Mouse (Mus musculus) hindbrain, embryonic 15.5 days (tissue): ENCODE measurements around the gene Psmc3. TPM values are rescaled to one million over a fixed set of nuclear protein-coding genes. Genes with fewer than 3 reads are reported as not detected.
"Not testable (repeated sequence)": the region's sequence is repeated elsewhere in the genome, so short reads cannot be mapped to it uniquely, and the experiment has no call there.

ENCODE experiments used
- ATAC-seq: fragments of 200-750 bp; cut with Nextera tagmentation; 2 replicates; pipeline ENCODE4 v1.8.0; 2017; ENCODE audit warnings: low read depth, moderate number of reproducible peaks, moderate TSS enrichment; ENCODE audit not compliant: low FRiP score
- H3K27ac ChIP-seq: fragments of 300-500 bp; sonication (generic); replicated peaks from 2 replicates; pipeline ENCODE4 v1.5.1; 2015; ENCODE audit warnings: mild to moderate bottlenecking, inconsistent platforms
- H3K27me3 ChIP-seq: fragments of 300-500 bp; sonication (generic); 2 replicates; pipeline ENCODE4 v1.6.1; 2015; ENCODE audit warnings: control low read depth, inconsistent platforms
- H3K36me3 ChIP-seq: fragments of 300-500 bp; sonication (generic); 2 replicates; pipeline ENCODE4 v1.6.1; 2015; ENCODE audit warnings: control low read depth, inconsistent platforms
- H3K4me1 ChIP-seq: fragments of 300-500 bp; sonication (generic); replicated peaks from 2 replicates; pipeline ENCODE4 v1.6.1; 2015; ENCODE audit warnings: control low read depth, inconsistent platforms
- H3K4me2 ChIP-seq: fragments of 300-500 bp; sonication (generic); 2 replicates; pipeline ENCODE4 v1.6.1; 2015; ENCODE audit warnings: moderate library complexity, mild to moderate bottlenecking, inconsistent platforms
- H3K4me3 ChIP-seq: fragments of 300-500 bp; sonication (generic); 2 replicates; pipeline ENCODE4 v1.5.1; 2015; ENCODE audit warnings: mild to moderate bottlenecking, inconsistent platforms
- H3K9ac ChIP-seq: fragments of 300-500 bp; sonication (generic); 2 replicates; pipeline ENCODE4 v1.6.1; 2015; ENCODE audit warnings: inconsistent platforms
- H3K9me3 ChIP-seq: fragments of 300-500 bp; sonication (generic); 2 replicates; pipeline ENCODE4 v1.6.1; 2016; ENCODE audit warnings: control low read depth, inconsistent platforms
- WGBS: fragments of 180-500 bp; shearing (Covaris S2); methylation state at CpG from one replicate; pipeline ENCODE4 v1.1.7; 2015; 5-methylcytosine and 5-hydroxymethylcytosine counted together
- polyA plus RNA-seq: library from polyadenylated mRNA; unstranded; fragments of >200 nt; fragmentation: Nextera tagmentation; extraction: Ambion mirVana; gene quantifications from 2 replicates; pipeline ENCODE4 v1.2.1, GENCODE M21; 2015

Gene Psmc3
- polyA plus RNA-seq, 1 experiment from 2014 or later: 239 TPM

DNA sequence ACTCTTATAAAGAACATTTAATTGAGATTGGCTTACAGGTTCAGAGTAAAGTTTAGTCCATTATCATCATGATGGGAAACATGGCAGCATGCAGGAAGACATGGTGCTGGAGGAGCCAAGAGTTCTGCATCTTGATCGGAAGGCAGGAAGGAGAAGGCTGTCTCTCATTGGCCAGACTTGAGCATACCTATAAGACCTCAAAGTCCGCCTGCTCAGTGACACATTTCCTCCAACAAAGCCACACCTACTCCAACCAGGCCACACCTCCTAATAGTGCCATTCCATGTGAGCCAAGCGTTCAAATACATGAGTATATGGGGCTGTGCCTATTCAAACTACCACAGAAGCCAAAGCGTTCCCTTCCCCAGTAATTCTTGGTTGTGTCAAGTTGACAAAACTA, 22.6 kb upstream of the Psmc3 start:
- Histone ChIP-seq H3K27ac (no peak overlapping the region), H3K9me3 (no peaks in the 10 kb centered on the region), H3K4me3 (no peak overlapping the region), H3K9ac (no peak overlapping the region), H3K27me3 (no peaks in the 10 kb centered on the region), H3K4me1 (no peaks in the 10 kb centered on the region), H3K4me2 (no peak overlapping the region), H3K36me3 (no peaks in the 10 kb centered on the region)
- ATAC-seq: no peak
- 90% methylated on average over 4 of the region's 4 CpGs for WGBS

GRCm38 (mm10) chr2:91033000-91033399, 20.8 kb upstream of the Psmc3 start:
- no peak for ATAC-seq
- H3K4me2 ChIP-seq: no peak overlapping the region
- no peak overlapping the region for H3K9ac ChIP-seq
- H3K27ac ChIP-seq: no peak overlapping the region
- no peaks in the 10 kb centered on the region for H3K27me3 ChIP-seq
- H3K9me3 ChIP-seq: no peaks in the 10 kb centered on the region
- H3K4me1 ChIP-seq: no peaks in the 10 kb centered on the region
- no peak overlapping the region for H3K4me3 ChIP-seq
- WGBS: 13% methylated on average over 3 of the region's 3 CpGs
- H3K36me3 ChIP-seq: no peaks in the 10 kb centered on the region

GRCm38 (mm10) chr2:91035385-91035784, 18.4 kb upstream of the Psmc3 start, which contains the start of gene Rapsn:
TSS of gene Rapsn (plus strand) at chr2:91035620.
- no peaks in the 10 kb centered on the region for H3K27me3 ChIP-seq
- 76% methylated on average over 9 of the region's 9 CpGs for WGBS
- no peak for ATAC-seq
- no peaks in the 10 kb centered on the region for H3K9me3 ChIP-seq
- no peaks in the 10 kb centered on the region for H3K4me1 ChIP-seq
- no peak within 1 kb of the TSS for H3K4me3 ChIP-seq
- H3K9ac ChIP-seq: no peak within 1 kb of the TSS
- no peaks in the 10 kb centered on the region for H3K36me3 ChIP-seq
- H3K27ac ChIP-seq: no peak within 1 kb of the TSS
- no peak within 1 kb of the TSS for H3K4me2 ChIP-seq

DNA sequence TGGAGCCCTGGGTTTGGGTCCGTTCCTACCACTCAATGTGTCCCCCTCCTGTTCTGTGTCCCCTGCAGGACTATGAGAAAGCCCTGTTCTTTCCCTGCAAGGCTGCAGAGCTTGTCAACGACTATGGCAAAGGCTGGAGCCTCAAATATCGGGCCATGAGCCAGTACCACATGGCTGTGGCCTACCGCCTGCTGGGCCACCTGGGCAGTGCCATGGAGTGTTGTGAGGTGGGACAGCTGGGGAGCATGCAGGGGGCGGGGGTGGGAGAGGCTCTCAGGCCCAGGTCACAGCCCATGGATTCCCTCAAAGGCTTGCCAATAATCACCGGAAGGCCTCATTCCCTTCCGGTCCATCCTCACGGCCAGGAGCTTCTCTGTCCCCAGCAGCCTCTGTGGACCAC, 12.0 kb upstream of the Psmc3 start:
- Histone ChIP-seq H3K9ac (no peak overlapping the region), H3K4me1 (no peaks in the 10 kb centered on the region; the same call in 1 of the 2 replicates), H3K9me3 (no peaks in the 10 kb centered on the region), H3K27ac (no peak overlapping the region), H3K4me3 (no peak overlapping the region), H3K36me3 (no peaks in the 10 kb centered on the region), H3K27me3 (no peaks in the 10 kb centered on the region), H3K4me2 (no peak overlapping the region)
- no peak for ATAC-seq
- 65% methylated on average over 8 of the region's 8 CpGs for WGBS

GRCm38 (mm10) chr2:91042651-91043398, 11.0 kb upstream of the Psmc3 start:
- WGBS: 72% methylated on average over 21 of the region's 21 CpGs
- no peaks in the 10 kb centered on the region for H3K9me3 ChIP-seq
- no peaks in the 10 kb centered on the region for H3K36me3 ChIP-seq
- no peaks in the 10 kb centered on the region; the same call in 1 of the 2 replicates for H3K4me1 ChIP-seq
- H3K27me3 ChIP-seq: no peaks in the 10 kb centered on the region
- H3K9ac ChIP-seq: no peak overlapping the region
- ATAC-seq: no peak
- no peak overlapping the region for H3K4me3 ChIP-seq
- no peak overlapping the region for H3K4me2 ChIP-seq
- no peak overlapping the region for H3K27ac ChIP-seq

- no peak for ATAC-seq
These were observed 9.1 kb upstream of the Psmc3 start for GRCm38 (mm10) chr2:91044727-91045126.

GRCm38 (mm10) chr2:91045805-91046204, 8.0 kb upstream of the Psmc3 start:
- H3K9me3 ChIP-seq, H3K9ac ChIP-seq, H3K27me3 ChIP-seq, ATAC-seq, H3K4me1 ChIP-seq, H3K36me3 ChIP-seq, H3K4me3 ChIP-seq, H3K4me2 ChIP-seq, H3K27ac ChIP-seq: not testable (repeated sequence)
- WGBS: 72% methylated on average over 1 of the region's 1 CpGs

More at GRCm38 (mm10) chr2:91044727-91045126, 9.1 kb upstream of the Psmc3 start:
- H3K36me3 ChIP-seq: no peaks in the 10 kb centered on the region
- H3K27ac ChIP-seq: no peak overlapping the region
- no peak overlapping the region for H3K9ac ChIP-seq
- no peaks in the 10 kb centered on the region; the same call in 1 of the 2 replicates for H3K4me1 ChIP-seq
- no peak overlapping the region for H3K4me2 ChIP-seq
- no peaks in the 10 kb centered on the region for H3K9me3 ChIP-seq
- H3K27me3 ChIP-seq: no peaks in the 10 kb centered on the region
- H3K4me3 ChIP-seq: no peak overlapping the region
- 83% methylated on average over 13 of the region's 13 CpGs for WGBS

DNA sequence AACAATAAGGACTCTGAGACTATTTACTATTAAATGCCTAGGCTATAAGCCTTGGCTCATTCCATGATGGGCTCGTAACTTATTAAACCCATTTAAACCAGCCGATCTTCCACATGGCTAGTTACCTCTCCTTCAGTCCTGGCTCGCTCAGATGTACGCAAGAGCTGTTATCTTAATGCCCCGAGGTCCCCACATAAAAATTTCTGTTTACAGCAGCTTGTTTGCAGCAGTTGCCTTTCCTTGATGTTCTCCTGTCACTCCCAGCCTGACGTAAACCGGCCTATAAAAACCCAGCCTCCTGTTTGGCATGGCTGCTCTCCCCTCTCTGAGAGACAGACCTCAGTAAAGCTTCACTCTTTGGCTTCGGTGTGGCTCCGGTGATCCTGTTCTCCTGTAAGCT, 6.5 kb upstream of the Psmc3 start:
- ATAC-seq: no peak

DNA sequence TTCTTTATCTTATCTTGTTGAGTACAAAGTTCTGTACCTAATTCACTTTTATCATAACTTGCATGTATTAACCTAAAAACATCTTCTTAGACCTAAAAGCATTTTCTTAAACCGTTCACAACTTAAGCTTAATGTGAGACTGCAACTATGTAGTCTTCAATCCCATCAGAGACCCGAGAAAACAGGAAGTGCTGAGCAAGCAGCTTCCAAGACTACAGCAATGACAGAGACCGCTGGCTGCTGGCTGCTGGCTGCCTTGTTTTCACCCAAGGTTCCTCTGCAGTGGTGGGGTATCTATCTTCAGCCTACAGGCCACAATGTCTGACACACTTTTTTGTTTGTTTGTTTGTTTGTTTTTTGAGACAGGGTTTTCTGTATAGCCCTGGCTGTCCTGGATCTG, 1.9 kb upstream of the Psmc3 start:
- peaks cover 19% of the 10 kb centered on the region for H3K36me3 ChIP-seq
- H3K4me3 ChIP-seq: no peak overlapping the region
- H3K4me1 ChIP-seq: peaks cover 15% of the 10 kb centered on the region
- 86% methylated on average over 3 of the region's 3 CpGs for WGBS
- no peak overlapping the region for H3K4me2 ChIP-seq
- no peaks in the 10 kb centered on the region for H3K27me3 ChIP-seq
- no peak for ATAC-seq
- no peak overlapping the region for H3K27ac ChIP-seq
- H3K9me3 ChIP-seq: no peaks in the 10 kb centered on the region
- H3K9ac ChIP-seq: no peak overlapping the region

More for the DNA sequence above, 6.5 kb upstream of the Psmc3 start:
- no peaks in the 10 kb centered on the region for H3K27me3 ChIP-seq
- H3K27ac ChIP-seq: no peak overlapping the region
- H3K36me3 ChIP-seq: no peaks in the 10 kb centered on the region
- H3K4me1 ChIP-seq: no peaks in the 10 kb centered on the region; the same call in 1 of the 2 replicates
- H3K9ac ChIP-seq: no peak overlapping the region
- H3K4me2 ChIP-seq: no peak overlapping the region
- no peak overlapping the region for H3K4me3 ChIP-seq
- H3K9me3 ChIP-seq: no peaks in the 10 kb centered on the region
- 75% methylated on average over 9 of the region's 9 CpGs for WGBS

DNA sequence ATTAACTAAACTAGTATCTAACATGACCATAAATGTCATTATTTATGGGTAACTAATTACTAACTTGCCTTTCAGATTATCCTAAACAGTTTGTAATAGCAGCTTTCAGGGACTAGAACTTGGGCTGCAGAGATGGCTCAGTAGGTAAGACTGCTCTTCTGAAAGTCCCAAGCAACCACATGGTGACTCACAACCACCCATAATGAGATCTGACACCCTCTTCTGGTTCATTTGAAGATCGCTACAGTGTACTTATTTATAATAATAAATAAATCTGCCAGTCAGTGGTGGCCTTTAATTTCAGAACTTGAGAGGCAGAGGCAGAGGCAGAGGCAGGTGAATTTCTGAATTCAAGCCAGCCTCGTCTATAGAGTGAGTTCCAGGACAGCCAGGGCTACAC, 1.1 kb upstream of the Psmc3 start:
- no peak for ATAC-seq
- Histone ChIP-seq H3K27me3 (no peaks in the 10 kb centered on the region), H3K4me1 (peaks cover 15% of the 10 kb centered on the region), H3K4me3 (peak overlapping the region; percentile 6; the same call in 1 of the 2 replicates), H3K27ac (no peak overlapping the region), H3K9me3 (no peaks in the 10 kb centered on the region), H3K9ac (no peak overlapping the region), H3K36me3 (peaks cover 27% of the 10 kb centered on the region), H3K4me2 (peak overlapping the region; percentile 94)
- 53% methylated on average over 2 of the region's 2 CpGs for WGBS

GRCm38 (mm10) chr2:91053181-91053933, 452 bp upstream of the Psmc3 start:
- Histone ChIP-seq H3K9ac (peak overlapping the region; percentile 46; the same call in 1 of the 2 replicates), H3K4me1 (peaks cover 15% of the 10 kb centered on the region), H3K4me3 (peak overlapping the region; percentile 87), H3K27me3 (no peaks in the 10 kb centered on the region), H3K4me2 (peak overlapping the region; percentile 94), H3K27ac (peak overlapping the region; percentile 95), H3K36me3 (peaks cover 30% of the 10 kb centered on the region), H3K9me3 (no peaks in the 10 kb centered on the region)
- peak; percentile 80 for ATAC-seq
- 0% methylated on average over 6 of the region's 6 CpGs for WGBS

- WGBS: 96% methylated on average over 5 of the region's 5 CpGs
- Histone ChIP-seq H3K9ac (no peak overlapping the region), H3K4me2 (no peak overlapping the region), H3K4me3 (no peak overlapping the region), H3K36me3 (peaks cover 67% of the 10 kb centered on the region), H3K9me3 (no peaks in the 10 kb centered on the region), H3K27me3 (no peaks in the 10 kb centered on the region), H3K4me1 (peaks cover 12% of the 10 kb centered on the region), H3K27ac (no peak overlapping the region)
- no peak for ATAC-seq
These were observed 4.6 kb downstream of the Psmc3 start for GRCm38 (mm10) chr2:91058435-91058834.
